Comparison of ENCODE assay signal across 10 mouse cellular contexts in genomic region chr11:106710789-106711188, GRCm38 (mm10). TPM values are rescaled to one million over a fixed set of nuclear protein-coding genes. Genes with fewer than 3 reads are reported as not detected.
A peak's percentile ranks its signal among the peaks of the same experiment; 100 is the strongest.
DNase-seq lines count a peak whose midpoint lies in the region; ATAC-seq and TF ChIP-seq lines count a peak whose summit lies in the region.
"Had no signal": no experiment of that assay in that cellular context is flagged by ENCODE, and none has a peak within 500 bp of the region (broad histone marks: within the 10 kb centered on the region; RNA-seq: fewer than 3 reads in every experiment).

No protein-coding gene starts in this region.

- ATAC-seq in kidney, embryonic 14.5 days (ENCODE audit: low FRiP score, low TSS enrichment) = no peak
- ATAC-seq in intestine, postnatal 0 days = no peak
- ATAC-seq: CD4-positive, CD25-positive, alpha-beta regulatory T cell, adult 4 months had no signal

- DNase-seq in kidney, postnatal 10 days = peak; percentile 34
- DNase-seq in embryonic facial prominence, embryonic 10.5 days (ENCODE audit: low spot score) = no peak
- DNase-seq in heart, embryonic 10.5 days (ENCODE audit: low spot score) = no peak
- no peak for DNase-seq in thymus, postnatal 36 days
- no peak for DNase-seq in right cerebral cortex, postnatal 25 days
- no peak for DNase-seq in frontal cortex, postnatal 14 days (ENCODE audit: low spot score in 2 of 2)
- DNase-seq: cerebellum, adult 2 months had no signal

- H3K9ac ChIP-seq in kidney, embryonic 14.5 days (ENCODE audit: low read depth, low read length) = no peak overlapping the region
- no peak overlapping the region for H3K9ac ChIP-seq in intestine, postnatal 0 days (ENCODE audit: low read depth, low read length)

- H3K27me3 ChIP-seq in kidney, embryonic 14.5 days (ENCODE audit: control insufficient read depth, insufficient read depth, low read length) = no peaks in the 10 kb centered on the region
- H3K27me3 ChIP-seq in embryonic facial prominence, embryonic 10.5 days (replicated peaks; ENCODE audit: low read depth, poor library complexity, severe bottlenecking) = no peaks in the 10 kb centered on the region
- no peaks in the 10 kb centered on the region for H3K27me3 ChIP-seq in heart, embryonic 10.5 days (ENCODE audit: insufficient read depth, poor library complexity, severe bottlenecking)
- H3K27me3 ChIP-seq in intestine, postnatal 0 days (replicated peaks; ENCODE audit: control insufficient read depth, insufficient read depth, low read length) = no peaks in the 10 kb centered on the region

- no peak overlapping the region for H3K27ac ChIP-seq in kidney, embryonic 14.5 days (ENCODE audit: low read depth, low read length)
- H3K27ac ChIP-seq in embryonic facial prominence, embryonic 10.5 days (replicated peaks) = peak overlapping the region; percentile 61
- H3K27ac ChIP-seq in heart, embryonic 10.5 days = peak overlapping the region; percentile 56; the same call in 1 of the 2 replicates
- H3K27ac ChIP-seq in intestine, postnatal 0 days (ENCODE audit: low read depth, low read length) = no peak overlapping the region

- no peaks in the 10 kb centered on the region for H3K9me3 ChIP-seq in kidney, embryonic 14.5 days (ENCODE audit: control insufficient read depth, low read length)
- no peaks in the 10 kb centered on the region for H3K9me3 ChIP-seq in embryonic facial prominence, embryonic 10.5 days
- H3K9me3 ChIP-seq in heart, embryonic 10.5 days = no peaks in the 10 kb centered on the region
- no peaks in the 10 kb centered on the region for H3K9me3 ChIP-seq in intestine, postnatal 0 days (ENCODE audit: control insufficient read depth)

- no peak overlapping the region for H3K4me3 ChIP-seq in kidney, embryonic 14.5 days (ENCODE audit: low read length)
- no peak overlapping the region for H3K4me3 ChIP-seq in embryonic facial prominence, embryonic 10.5 days
- no peak overlapping the region for H3K4me3 ChIP-seq in heart, embryonic 10.5 days
- H3K4me3 ChIP-seq in intestine, postnatal 0 days (ENCODE audit: low read depth, low read length) = no peak overlapping the region

- H3K4me1 ChIP-seq in kidney, embryonic 14.5 days (ENCODE audit: control insufficient read depth, insufficient read depth, low read length) = peaks cover 14% of the 10 kb centered on the region; the same call in 1 of the 2 replicates
- H3K4me1 ChIP-seq in embryonic facial prominence, embryonic 10.5 days = peaks cover 58% of the 10 kb centered on the region
- H3K4me1 ChIP-seq in heart, embryonic 10.5 days = peaks cover 77% of the 10 kb centered on the region
- H3K4me1 ChIP-seq in intestine, postnatal 0 days (replicated peaks; ENCODE audit: control insufficient read depth, insufficient read depth, low read length) = peaks cover 3% of the 10 kb centered on the region; the same call in 1 of the 2 replicates

- no peaks in the 10 kb centered on the region for H3K36me3 ChIP-seq in kidney, embryonic 14.5 days (ENCODE audit: control insufficient read depth, insufficient read depth, low read length)
- no peaks in the 10 kb centered on the region for H3K36me3 ChIP-seq in embryonic facial prominence, embryonic 10.5 days (replicated peaks)
- 0 out of 2 replicates have a peak, but pooled peaks cover 4% of the 10 kb centered on the region for H3K36me3 ChIP-seq in heart, embryonic 10.5 days
- no peaks in the 10 kb centered on the region for H3K36me3 ChIP-seq in intestine, postnatal 0 days (ENCODE audit: control insufficient read depth, insufficient read depth)

- TF ChIP-seq CTCF in intestine, postnatal 0 days (IDR thresholded peaks at IDR 0.05; ENCODE audit: low read depth) = no peak

- no peak overlapping the region for H3K4me2 ChIP-seq in kidney, embryonic 14.5 days (replicated peaks; ENCODE audit: low read depth, low read length)
- peak overlapping the region; percentile 13; the same call in 1 of the 2 replicates for H3K4me2 ChIP-seq in intestine, postnatal 0 days (replicated peaks; ENCODE audit: low read depth)

- 63% methylated on average over 5 of the region's 5 CpGs for WGBS in kidney, embryonic 14.5 days
- 74% methylated on average over 5 of the region's 5 CpGs for WGBS in embryonic facial prominence, embryonic 10.5 days
- WGBS in heart, embryonic 10.5 days = 50% methylated on average over 5 of the region's 5 CpGs
- 78% methylated on average over 5 of the region's 5 CpGs for WGBS in intestine, postnatal 0 days

RNA-seq across cellular contexts. Expression of gene Pecam1, which starts 39.6 kb away (rescaled TPM):
- 36.2 and 46.8 TPM in 2 replicates for polyA plus RNA-seq in kidney, embryonic 14.5 days (2014; fragmentation: Nextera tagmentation; extraction: Ambion mirVana)
- 17.3 and 20.8 TPM in 2 replicates for polyA plus RNA-seq in embryonic facial prominence, embryonic 10.5 days (2016; fragmentation: Nextera tagmentation; extraction: Ambion mirVana)
- 40.6 and 56.0 TPM in 2 replicates for polyA plus RNA-seq in heart, embryonic 10.5 days (2016; fragmentation: Nextera tagmentation; extraction: Ambion mirVana)
- polyA plus RNA-seq in intestine, postnatal 0 days (2015; fragmentation: Nextera tagmentation; extraction: Ambion mirVana) = 25.9 and 26.1 TPM in 2 replicates

RNA-seq across cellular contexts. Expression of gene Milr1, which starts 40.2 kb away (rescaled TPM):
- 1.0 and 1.1 TPM in 2 replicates for polyA plus RNA-seq in kidney, embryonic 14.5 days (2014; fragmentation: Nextera tagmentation; extraction: Ambion mirVana)
- polyA plus RNA-seq in embryonic facial prominence, embryonic 10.5 days (2016; fragmentation: Nextera tagmentation; extraction: Ambion mirVana) = 0.59 and 1.1 TPM in 2 replicates
- 0.46 and 1.2 TPM in 2 replicates for polyA plus RNA-seq in heart, embryonic 10.5 days (2016; fragmentation: Nextera tagmentation; extraction: Ambion mirVana)
- 1.3 and 1.9 TPM in 2 replicates for polyA plus RNA-seq in intestine, postnatal 0 days (2015; fragmentation: Nextera tagmentation; extraction: Ambion mirVana)

Comparison
In these comparisons a context has a peak if more than half of its experiments do, and no peak if none do; other contexts are left out.
1. H3K27ac ChIP-seq: peak in embryonic facial prominence, embryonic 10.5 days (single experiment) and heart, embryonic 10.5 days (single experiment); none in kidney, embryonic 14.5 days (single experiment) and intestine, postnatal 0 days (single experiment).